Mouse (Mus musculus) E14TG2a.4 (cell line): ENCODE data around the gene Psapl1.

Experiments
- H3K27me3 ChIP-seq: 2 replicates; pipeline ENCODE4 v1.6.1; 2014; ENCODE audit warnings: low read length, control low read depth; ENCODE audit not compliant: insufficient read depth
- H3K36me3 ChIP-seq: 2 replicates; pipeline ENCODE4 v1.6.1; 2014; ENCODE audit warnings: low read length, control low read depth; ENCODE audit not compliant: insufficient read depth
- H3K4me1 ChIP-seq: replicated peaks from 2 replicates; pipeline ENCODE4 v1.6.1; 2014; ENCODE audit warnings: low read depth, low read length, control low read depth
- H3K4me3 ChIP-seq: replicated peaks from 2 replicates; pipeline ENCODE4 v1.5.1; 2014; ENCODE audit warnings: mild to moderate bottlenecking, low read length
- H3K9me3 ChIP-seq: 2 replicates; pipeline ENCODE4 v1.6.1; 2014; ENCODE audit warnings: low read length, control low read depth
- CTCF ChIP-seq: conservative IDR thresholded peaks from 2 replicates; pipeline ENCODE4 v1.5.1; 2014; ENCODE audit warnings: low read length
- NANOG ChIP-seq: IDR thresholded peaks from 2 replicates; pipeline ENCODE4 v1.6.1; 2014; ENCODE audit warnings: borderline replicate concordance, low read length, mixed read lengths
- POU5F1 ChIP-seq: IDR thresholded peaks from 2 replicates; pipeline ENCODE4 v1.6.1; 2014; ENCODE audit warnings: low read length, borderline replicate concordance

Gene Psapl1

DNA sequence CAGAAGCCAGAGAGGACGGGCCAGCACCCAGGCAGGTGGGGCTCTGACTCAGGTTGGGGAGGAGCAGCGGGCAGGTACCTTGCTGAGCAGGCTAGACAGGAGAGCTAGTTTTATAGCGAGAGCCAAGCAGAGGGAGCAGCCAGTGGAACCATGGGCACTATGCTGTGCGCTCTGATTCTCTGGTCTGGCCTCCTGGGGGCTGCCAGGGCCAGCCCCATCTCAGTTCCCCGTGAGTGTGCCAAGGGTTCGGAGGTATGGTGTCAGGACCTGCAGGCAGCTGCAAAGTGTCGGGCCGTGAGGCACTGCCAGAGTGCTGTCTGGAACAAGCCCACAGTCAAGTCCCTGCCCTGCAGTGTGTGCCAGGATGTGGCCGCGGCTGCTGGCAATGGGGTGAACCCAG, at the start of gene Psapl1:
Gene Psapl1 (plus strand): TSS at position 106 of the 400 bp plus-strand sequence.
- Histone ChIP-seq H3K36me3 (no peaks in the 10 kb centered on the region), H3K9me3 (no peaks in the 10 kb centered on the region), H3K4me1 (no peaks in the 10 kb centered on the region), H3K4me3 (no peak within 1 kb of the TSS), H3K27me3 (no peaks in the 10 kb centered on the region)
- TF ChIP-seq POU5F1 (no peak), CTCF (no peak), NANOG (no peak)

DNA sequence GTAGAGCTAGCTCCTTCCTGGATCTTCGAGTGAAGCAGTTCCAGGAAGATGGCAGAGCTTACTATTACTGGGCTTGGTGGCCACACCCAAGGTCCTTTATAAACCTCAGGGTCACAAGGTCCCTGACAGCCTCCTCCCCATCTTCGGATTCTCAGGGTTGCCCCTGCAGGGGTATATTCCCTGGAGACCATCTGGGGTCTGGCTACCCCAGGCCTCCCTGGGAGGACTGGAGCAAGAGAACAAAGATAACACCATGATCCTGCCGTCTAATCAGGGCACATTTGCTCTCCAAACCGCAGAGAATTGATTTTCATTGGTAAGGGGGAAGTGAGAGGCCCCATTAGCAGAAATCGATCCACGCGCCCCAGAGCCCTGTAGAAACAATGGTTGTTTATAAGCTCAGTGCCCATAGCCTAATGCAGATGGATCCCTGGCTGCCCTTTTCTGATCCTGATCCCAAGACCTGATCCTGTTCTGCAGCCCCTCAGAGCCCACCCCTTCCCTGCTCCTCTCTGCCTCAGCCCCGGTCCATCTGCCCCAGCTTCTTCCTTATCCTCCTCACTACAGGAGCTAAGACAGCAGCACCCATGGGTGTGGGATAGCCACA, 48.8 kb upstream of the Psapl1 start:
- Histone ChIP-seq H3K4me1 (peaks cover 21% of the 10 kb centered on the region), H3K4me3 (no peak overlapping the region), H3K9me3 (no peaks in the 10 kb centered on the region), H3K27me3 (no peaks in the 10 kb centered on the region), H3K36me3 (no peaks in the 10 kb centered on the region)
- TF ChIP-seq POU5F1: no peak
- TF ChIP-seq NANOG: no peak
- no peak for TF ChIP-seq CTCF

DNA sequence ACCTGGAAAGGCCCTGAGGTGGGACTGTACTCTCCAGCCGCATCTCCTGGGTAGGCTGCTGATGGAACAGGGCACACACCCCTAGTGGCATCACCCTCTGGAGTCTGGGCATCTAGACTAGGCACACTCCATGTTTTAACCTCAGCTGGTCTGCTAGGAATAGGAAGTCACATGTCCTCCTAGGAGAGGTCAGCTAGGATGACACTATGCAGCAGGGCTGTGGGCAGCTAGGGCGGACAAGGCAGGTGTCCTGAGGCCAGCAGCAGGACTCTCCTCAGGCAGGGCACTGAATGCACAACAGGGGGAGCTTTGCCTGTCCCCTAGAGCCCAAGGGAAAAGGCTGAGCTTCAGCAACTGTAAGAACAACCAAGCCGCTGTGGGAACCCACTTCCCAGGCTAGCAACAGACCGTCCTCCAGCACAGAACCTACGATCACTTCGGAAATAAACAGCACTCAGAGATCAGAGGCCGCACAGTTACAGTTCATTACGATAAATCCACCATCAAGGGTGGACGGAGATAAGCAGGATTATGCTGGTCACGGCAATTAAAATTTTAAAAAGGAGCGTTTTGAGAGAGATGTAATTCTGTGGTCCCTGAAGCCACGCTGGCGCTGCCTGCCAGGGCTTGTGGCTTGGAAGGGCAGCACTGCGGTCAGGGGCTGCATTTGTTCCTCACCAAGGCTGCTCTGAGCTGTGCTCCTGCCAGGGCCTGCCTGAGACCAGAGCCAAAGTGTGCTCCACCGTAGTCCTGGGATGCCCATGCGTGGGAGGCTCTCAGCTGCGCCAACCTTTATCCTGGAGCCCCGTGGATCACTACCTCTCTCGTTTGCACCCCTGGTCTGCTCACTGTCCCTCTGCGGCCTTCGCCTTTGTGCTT, 38.2 kb upstream of the Psapl1 start:
- Histone ChIP-seq H3K4me1 (0 out of 2 replicates have a peak, but pooled peaks cover 2% of the 10 kb centered on the region), H3K36me3 (no peaks in the 10 kb centered on the region), H3K27me3 (no peaks in the 10 kb centered on the region), H3K9me3 (no peaks in the 10 kb centered on the region), H3K4me3 (no peak overlapping the region)
- no peak for TF ChIP-seq NANOG
- no peak for TF ChIP-seq CTCF
- TF ChIP-seq POU5F1: no peak

DNA sequence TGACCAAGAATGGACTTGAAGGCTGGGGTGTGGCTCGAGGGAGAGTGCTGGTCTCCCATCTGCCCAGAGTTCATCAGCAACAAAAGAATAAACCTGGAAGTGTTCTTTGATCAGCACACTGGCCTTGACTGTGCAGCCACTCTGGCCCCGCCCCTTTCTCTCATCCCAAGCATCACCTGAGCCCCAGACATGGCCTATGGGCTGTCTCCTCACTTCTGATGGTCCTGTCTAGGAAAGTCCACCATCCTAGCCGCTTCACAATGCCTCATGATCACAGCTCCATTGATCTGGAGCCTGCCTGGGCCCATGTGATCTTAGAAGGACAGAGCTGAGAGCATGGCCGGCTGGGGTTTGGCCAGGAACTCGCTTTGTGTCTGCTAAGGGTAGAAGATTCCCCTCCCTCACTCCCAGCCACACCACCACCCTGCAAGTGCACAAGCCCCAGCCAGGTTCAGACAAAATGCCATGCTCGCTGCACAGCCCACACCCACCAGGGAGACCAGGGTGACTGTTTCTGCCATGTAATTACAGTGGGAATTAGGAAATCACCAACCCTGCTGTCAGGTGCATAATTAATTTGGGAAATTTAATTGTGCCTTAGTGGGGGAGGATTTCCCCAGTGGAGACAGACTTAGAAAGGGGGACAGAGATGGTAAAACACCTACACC, 37.3 kb upstream of the Psapl1 start:
- Histone ChIP-seq H3K36me3 (no peaks in the 10 kb centered on the region), H3K4me1 (0 out of 2 replicates have a peak, but pooled peaks cover 2% of the 10 kb centered on the region)
- TF ChIP-seq CTCF (no peak), NANOG (no peak), POU5F1 (no peak)

DNA sequence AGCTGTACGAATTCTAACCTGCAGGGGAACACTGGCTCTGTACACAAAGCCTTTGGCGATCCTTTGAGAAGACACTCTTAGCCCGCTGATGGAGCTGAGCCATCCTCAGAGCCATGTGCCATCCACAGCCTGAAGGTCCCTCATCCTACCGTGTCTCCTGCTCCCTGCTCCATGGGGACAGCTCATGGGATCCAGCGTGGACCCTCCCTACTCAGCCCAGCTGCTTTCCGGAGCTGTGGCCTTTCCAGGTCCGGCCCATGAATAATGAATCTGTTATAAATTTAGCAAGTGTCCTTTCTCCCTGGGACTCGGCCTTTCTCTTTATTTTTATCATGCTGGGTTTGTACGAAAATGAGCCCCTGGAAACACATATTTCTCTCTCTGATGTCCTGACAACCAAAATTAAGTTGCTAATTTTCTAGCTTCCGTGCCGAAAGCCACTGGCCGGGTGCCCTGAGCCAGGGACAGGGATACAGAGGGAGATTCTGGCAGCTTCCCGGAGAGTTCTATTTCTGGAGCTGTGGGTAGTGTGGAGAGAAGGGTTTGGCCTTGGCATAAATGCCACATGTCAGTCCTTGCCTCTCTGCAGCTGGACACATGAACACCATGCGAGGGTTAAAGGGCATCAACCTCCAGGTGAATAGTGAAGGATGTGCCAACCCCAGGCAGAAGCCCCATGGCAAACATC, 34.7 kb upstream of the Psapl1 start:
- no peaks in the 10 kb centered on the region for H3K27me3 ChIP-seq
- no peaks in the 10 kb centered on the region for H3K36me3 ChIP-seq
- H3K4me3 ChIP-seq: no peak overlapping the region
- no peaks in the 10 kb centered on the region for H3K9me3 ChIP-seq
- TF ChIP-seq CTCF (no peak), NANOG (no peak), POU5F1 (no peak)
- no peaks in the 10 kb centered on the region for H3K4me1 ChIP-seq

More for the DNA sequence above, 37.3 kb upstream of the Psapl1 start:
- Histone ChIP-seq H3K27me3 (no peaks in the 10 kb centered on the region), H3K9me3 (no peaks in the 10 kb centered on the region), H3K4me3 (no peak overlapping the region)

DNA sequence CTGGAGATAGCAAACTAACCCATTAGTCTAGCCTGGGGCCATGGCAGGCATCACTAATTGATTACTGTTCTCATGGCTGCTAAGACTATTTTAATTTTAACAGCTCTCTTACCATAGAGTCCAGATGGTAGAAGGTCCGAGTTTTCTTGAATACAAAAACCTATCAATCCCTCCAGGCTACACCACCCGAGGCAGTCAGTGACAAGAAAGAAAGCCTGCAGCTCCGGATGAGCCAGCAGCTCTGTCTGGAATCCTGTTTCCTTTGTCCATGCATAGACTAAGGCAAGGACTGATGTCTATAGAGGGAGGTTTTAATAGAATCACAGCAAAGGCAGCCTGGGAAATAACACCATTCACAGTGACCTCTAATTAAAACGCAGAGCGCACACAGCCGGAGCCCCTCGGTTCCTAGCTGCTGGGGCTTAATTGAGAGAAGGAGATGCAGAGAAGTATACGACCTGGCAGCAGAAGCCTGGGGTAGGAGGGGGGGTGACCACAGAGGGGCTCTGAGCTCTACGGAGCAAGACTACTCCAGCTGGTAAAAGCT, 29.2 kb upstream of the Psapl1 start:
- H3K27me3 ChIP-seq: no peaks in the 10 kb centered on the region
- TF ChIP-seq POU5F1 (no peak), CTCF (no peak), NANOG (no peak)
- no peaks in the 10 kb centered on the region for H3K9me3 ChIP-seq
- H3K4me3 ChIP-seq: no peak overlapping the region
- no peaks in the 10 kb centered on the region for H3K4me1 ChIP-seq
- no peaks in the 10 kb centered on the region for H3K36me3 ChIP-seq

DNA sequence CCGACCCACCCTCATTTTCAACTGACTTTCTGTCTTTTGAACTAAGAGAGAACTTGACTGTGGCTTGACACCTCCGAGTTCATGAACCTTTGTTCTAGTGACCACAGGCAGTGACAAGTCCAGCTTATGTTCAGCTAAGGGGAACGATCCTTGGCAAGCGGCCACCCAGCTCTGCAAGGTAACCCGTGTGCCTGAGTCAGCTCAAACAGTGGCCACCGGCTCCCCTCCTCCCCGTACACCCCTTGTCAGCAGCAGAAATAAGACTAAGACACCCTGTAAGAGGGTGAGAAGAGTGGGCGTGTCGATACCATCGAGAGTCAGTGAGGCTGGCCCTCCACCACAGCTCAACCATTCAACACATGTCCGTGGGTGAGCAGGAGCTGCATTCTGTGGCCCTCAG, 27.4 kb upstream of the Psapl1 start:
- Histone ChIP-seq H3K27me3 (no peaks in the 10 kb centered on the region), H3K4me1 (no peaks in the 10 kb centered on the region), H3K9me3 (no peaks in the 10 kb centered on the region), H3K4me3 (no peak overlapping the region), H3K36me3 (no peaks in the 10 kb centered on the region)
- no peak for TF ChIP-seq NANOG
- no peak for TF ChIP-seq CTCF
- TF ChIP-seq POU5F1: no peak
